Mouse (Mus musculus): Measurements from ENCODE around the gene Spata19. TPM values are rescaled to one million over a fixed set of nuclear protein-coding genes. Genes with fewer than 3 reads are reported as not detected.

The Spata19 gene
- not detected in 2 replicates for polyA plus RNA-seq (2016; fragmentation: Nextera tagmentation; extraction: Ambion mirVana)

GRCm38 (mm10) chr9:27396500-27396899, at the start of gene Spata19:
TSS of gene Spata19 (plus strand) at chr9:27396800.
- no peaks in the 10 kb centered on the region for H3K36me3 ChIP-seq
- H3K4me3 ChIP-seq, result no peak within 1 kb of the TSS
- H3K9ac ChIP-seq, result no peak within 1 kb of the TSS
- 71% methylated on average over 3 of the region's 3 CpGs for WGBS
- H3K4me2 ChIP-seq (replicated peaks), result no peak within 1 kb of the TSS
- no peaks in the 10 kb centered on the region for H3K4me1 ChIP-seq
- H3K27ac ChIP-seq, result no peak within 1 kb of the TSS
- no peak for ATAC-seq (ENCODE audit: low FRiP score, low read depth)
- H3K27me3 ChIP-seq (replicated peaks), result no peaks in the 10 kb centered on the region
- H3K9me3 ChIP-seq, result no peaks in the 10 kb centered on the region

DNA sequence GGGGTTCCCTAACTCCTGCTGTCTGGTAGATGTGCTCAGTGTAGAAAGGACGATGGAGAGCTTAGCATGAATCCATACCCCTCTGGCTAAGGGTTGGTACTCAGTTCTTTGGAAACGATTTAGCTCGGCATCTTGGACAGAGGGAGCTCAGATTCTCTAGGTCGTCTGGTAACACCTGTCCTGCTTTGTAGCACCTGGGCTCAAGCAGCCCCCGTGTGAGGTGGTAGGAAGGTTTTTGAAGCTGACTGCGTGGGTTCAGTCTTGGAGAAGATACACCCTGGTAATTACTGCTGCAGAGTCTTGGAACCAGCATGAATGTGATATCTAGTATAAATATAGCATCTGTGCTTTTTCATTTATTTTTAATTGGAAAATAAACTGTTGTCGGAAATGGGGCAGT, 43.5 kb upstream of the Spata19 start:
- H3K4me3 ChIP-seq, result no peak overlapping the region
- no peaks in the 10 kb centered on the region for H3K9me3 ChIP-seq
- no peak overlapping the region for H3K27ac ChIP-seq
- H3K9ac ChIP-seq, result no peak overlapping the region
- no peak for ATAC-seq (ENCODE audit: low FRiP score, low read depth)
- no peaks in the 10 kb centered on the region for H3K4me1 ChIP-seq
- no peaks in the 10 kb centered on the region for H3K36me3 ChIP-seq
- H3K27me3 ChIP-seq (replicated peaks), result no peaks in the 10 kb centered on the region
- WGBS, result 87% methylated on average over 7 of the region's 7 CpGs
- no peak overlapping the region for H3K4me2 ChIP-seq (replicated peaks)

DNA sequence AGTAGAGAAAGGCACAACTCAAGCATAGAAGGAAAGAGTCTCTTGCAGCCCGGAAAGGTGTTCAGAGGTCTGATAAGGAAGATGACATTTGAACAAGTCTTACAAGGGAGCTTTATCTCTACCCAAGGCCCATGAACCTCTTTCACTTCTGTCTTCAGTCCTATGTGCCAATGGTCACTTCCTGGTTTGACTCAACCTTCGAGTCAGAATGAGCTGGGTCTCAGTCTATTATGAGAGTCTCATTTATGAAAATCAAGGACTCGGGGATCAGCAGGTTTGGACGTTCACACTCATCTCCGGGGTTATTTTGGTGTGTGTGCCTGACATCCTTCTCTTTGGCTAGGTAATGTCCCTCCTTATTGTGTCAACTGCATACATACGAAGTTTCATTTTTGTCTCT, 38.7 kb upstream of the Spata19 start:
- H3K4me1 ChIP-seq, result no peaks in the 10 kb centered on the region
- no peak overlapping the region for H3K4me3 ChIP-seq
- 92% methylated on average over 6 of the region's 6 CpGs for WGBS
- no peak overlapping the region for H3K27ac ChIP-seq
- H3K36me3 ChIP-seq, result no peaks in the 10 kb centered on the region
- H3K9ac ChIP-seq, result no peak overlapping the region
- ATAC-seq (ENCODE audit: low FRiP score, low read depth), result no peak
- no peaks in the 10 kb centered on the region for H3K9me3 ChIP-seq
- no peak overlapping the region for H3K4me2 ChIP-seq (replicated peaks)
- H3K27me3 ChIP-seq (replicated peaks), result no peaks in the 10 kb centered on the region

DNA sequence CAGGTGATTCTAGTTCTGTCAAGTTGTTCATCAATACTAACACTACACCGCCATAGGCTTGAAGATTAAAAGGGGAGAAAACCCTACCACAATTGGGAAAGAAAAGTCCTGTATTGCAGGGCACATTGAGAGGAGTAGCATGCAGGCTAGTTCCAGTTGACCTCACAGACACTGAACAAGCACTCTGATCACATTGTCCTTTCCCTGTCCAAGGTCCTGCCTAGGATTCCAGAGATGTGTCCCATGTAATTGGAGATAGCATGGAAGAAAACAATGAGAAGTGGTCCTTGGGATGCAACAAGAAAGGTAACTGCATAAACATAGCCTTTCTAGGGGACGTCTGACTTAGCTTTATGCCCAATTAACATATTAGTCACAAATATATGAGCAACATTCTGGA, 29.4 kb upstream of the Spata19 start:
- Histone ChIP-seq H3K4me3 (no peak overlapping the region), H3K27me3 (replicated peaks) (no peaks in the 10 kb centered on the region), H3K4me1 (no peaks in the 10 kb centered on the region), H3K9ac (no peak overlapping the region), H3K4me2 (replicated peaks) (no peak overlapping the region), H3K27ac (no peak overlapping the region), H3K36me3 (no peaks in the 10 kb centered on the region), H3K9me3 (no peaks in the 10 kb centered on the region)
- ATAC-seq (ENCODE audit: low FRiP score, low read depth), result no peak
- 76% methylated on average over 2 of the region's 2 CpGs for WGBS

- H3K4me2 ChIP-seq (replicated peaks), result no peak overlapping the region
- no peaks in the 10 kb centered on the region for H3K36me3 ChIP-seq
- no peak overlapping the region for H3K27ac ChIP-seq
- H3K4me3 ChIP-seq, result no peak overlapping the region
- no peak overlapping the region for H3K9ac ChIP-seq
- H3K4me1 ChIP-seq, result no peaks in the 10 kb centered on the region
- ATAC-seq (ENCODE audit: low FRiP score, low read depth), result no peak
- WGBS, result 75% methylated on average over 2 of the region's 2 CpGs
- no peaks in the 10 kb centered on the region for H3K27me3 ChIP-seq (replicated peaks)
- H3K9me3 ChIP-seq, result no peaks in the 10 kb centered on the region
Observed at GRCm38 (mm10) chr9:27369108-27369507, 27.5 kb upstream of the Spata19 start.

GRCm38 (mm10) chr9:27375746-27376145, 20.9 kb upstream of the Spata19 start:
- 79% methylated on average over 1 of the region's 1 CpGs for WGBS
- H3K4me1 ChIP-seq, result no peaks in the 10 kb centered on the region
- H3K27me3 ChIP-seq (replicated peaks), result no peaks in the 10 kb centered on the region
- ATAC-seq (ENCODE audit: low FRiP score, low read depth), result no peak
- no peak overlapping the region for H3K4me3 ChIP-seq
- no peak overlapping the region for H3K9ac ChIP-seq
- H3K27ac ChIP-seq, result no peak overlapping the region
- no peaks in the 10 kb centered on the region for H3K9me3 ChIP-seq
- H3K4me2 ChIP-seq (replicated peaks), result no peak overlapping the region
- no peaks in the 10 kb centered on the region for H3K36me3 ChIP-seq

GRCm38 (mm10) chr9:27386951-27387350, 9.6 kb upstream of the Spata19 start:
- WGBS, result 83% methylated on average over 3 of the region's 3 CpGs
- no peak for ATAC-seq (ENCODE audit: low FRiP score, low read depth)
- no peaks in the 10 kb centered on the region for H3K9me3 ChIP-seq
- no peak overlapping the region for H3K9ac ChIP-seq
- H3K36me3 ChIP-seq, result no peaks in the 10 kb centered on the region
- H3K27me3 ChIP-seq (replicated peaks), result no peaks in the 10 kb centered on the region
- H3K4me2 ChIP-seq (replicated peaks), result no peak overlapping the region
- no peak overlapping the region for H3K27ac ChIP-seq
- H3K4me1 ChIP-seq, result no peaks in the 10 kb centered on the region
- no peak overlapping the region for H3K4me3 ChIP-seq

GRCm38 (mm10) chr9:27401169-27401568, 4.6 kb downstream of the Spata19 start:
- H3K4me2 ChIP-seq (replicated peaks), result no peak overlapping the region
- H3K4me1 ChIP-seq, result no peaks in the 10 kb centered on the region
- ATAC-seq (ENCODE audit: low FRiP score, low read depth), result no peak
- no peaks in the 10 kb centered on the region for H3K36me3 ChIP-seq
- no peaks in the 10 kb centered on the region for H3K27me3 ChIP-seq (replicated peaks)
- H3K4me3 ChIP-seq, result no peak overlapping the region
- H3K9me3 ChIP-seq, result no peaks in the 10 kb centered on the region
- no peak overlapping the region for H3K9ac ChIP-seq
- 84% methylated on average over 4 of the region's 4 CpGs for WGBS
- no peak overlapping the region for H3K27ac ChIP-seq

GRCm38 (mm10) chr9:27409733-27410132, 13.1 kb downstream of the Spata19 start:
- ATAC-seq (ENCODE audit: low FRiP score, low read depth), result peak; percentile 31; the same call in 1 of the 2 replicates

GRCm38 (mm10) chr9:27414058-27414460, 17.5 kb downstream of the Spata19 start:
- no peak overlapping the region for H3K4me3 ChIP-seq
- 2% methylated on average over 11 of the region's 11 CpGs for WGBS
- no peaks in the 10 kb centered on the region for H3K9me3 ChIP-seq
- no peak overlapping the region for H3K9ac ChIP-seq
- ATAC-seq (ENCODE audit: low FRiP score, low read depth), result peak; percentile 75
- no peak overlapping the region for H3K27ac ChIP-seq
- H3K4me1 ChIP-seq, result 0 out of 2 replicates have a peak, but pooled peaks cover 6% of the 10 kb centered on the region
- H3K27me3 ChIP-seq (replicated peaks), result peaks cover 7% of the 10 kb centered on the region; the same call in 1 of the 2 replicates
- H3K4me2 ChIP-seq (replicated peaks), result peak overlapping the region; percentile 52
- H3K36me3 ChIP-seq, result no peaks in the 10 kb centered on the region

More at GRCm38 (mm10) chr9:27409733-27410132, 13.1 kb downstream of the Spata19 start:
- no peak overlapping the region for H3K4me2 ChIP-seq (replicated peaks)
- no peak overlapping the region for H3K27ac ChIP-seq
- no peaks in the 10 kb centered on the region for H3K9me3 ChIP-seq
- H3K9ac ChIP-seq, result no peak overlapping the region
- 0 out of 2 replicates have a peak, but pooled peaks cover 6% of the 10 kb centered on the region for H3K4me1 ChIP-seq
- H3K4me3 ChIP-seq, result no peak overlapping the region
- H3K36me3 ChIP-seq, result no peaks in the 10 kb centered on the region
- peaks cover 4% of the 10 kb centered on the region; the same call in 1 of the 2 replicates for H3K27me3 ChIP-seq (replicated peaks)

GRCm38 (mm10) chr9:27424511-27424910, 27.9 kb downstream of the Spata19 start:
- Histone ChIP-seq H3K4me2 (replicated peaks) (no peak overlapping the region), H3K4me3 (no peak overlapping the region), H3K9ac (no peak overlapping the region), H3K27me3 (replicated peaks) (peaks cover 3% of the 10 kb centered on the region; the same call in 1 of the 2 replicates), H3K27ac (no peak overlapping the region), H3K4me1 (no peaks in the 10 kb centered on the region), H3K9me3 (no peaks in the 10 kb centered on the region), H3K36me3 (no peaks in the 10 kb centered on the region)
- 71% methylated on average over 4 of the region's 4 CpGs for WGBS
- ATAC-seq (ENCODE audit: low FRiP score, low read depth), result no peak

DNA sequence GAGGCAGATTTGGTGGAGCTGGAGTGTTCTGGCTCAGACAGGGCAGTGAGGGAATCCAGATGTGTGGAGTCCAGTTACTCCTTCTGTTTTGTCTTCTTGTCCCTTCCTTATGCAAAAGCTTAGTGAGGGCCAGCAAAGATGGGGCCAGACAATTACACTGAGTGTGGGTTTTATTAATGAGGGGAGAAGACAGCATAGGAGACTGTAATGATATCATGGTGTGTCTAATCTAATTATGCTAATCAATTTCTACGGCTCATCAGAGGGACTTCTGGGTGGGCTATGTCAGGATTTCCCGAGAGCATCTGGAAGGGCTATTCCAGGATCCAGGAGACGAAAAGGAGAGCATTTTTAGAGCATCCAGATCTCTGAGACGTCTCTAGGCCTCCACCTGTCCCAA, 32.0 kb downstream of the Spata19 start:
- no peaks in the 10 kb centered on the region for H3K4me1 ChIP-seq
- H3K4me2 ChIP-seq (replicated peaks), result no peak overlapping the region
- no peak overlapping the region for H3K4me3 ChIP-seq
- no peaks in the 10 kb centered on the region for H3K9me3 ChIP-seq
- 0 out of 2 replicates have a peak, but pooled peaks have one; percentile 44 for ATAC-seq (ENCODE audit: low FRiP score, low read depth)
- 33% methylated on average over 4 of the region's 4 CpGs for WGBS
- H3K36me3 ChIP-seq, result no peaks in the 10 kb centered on the region
- peaks cover 8% of the 10 kb centered on the region; the same call in 1 of the 2 replicates for H3K27me3 ChIP-seq (replicated peaks)
- H3K27ac ChIP-seq, result no peak overlapping the region
- no peak overlapping the region for H3K9ac ChIP-seq

GRCm38 (mm10) chr9:27433301-27433700, 36.7 kb downstream of the Spata19 start:
- Histone ChIP-seq H3K36me3 (no peaks in the 10 kb centered on the region), H3K27me3 (replicated peaks) (peaks cover 8% of the 10 kb centered on the region; the same call in 1 of the 2 replicates), H3K4me1 (no peaks in the 10 kb centered on the region), H3K27ac (no peak overlapping the region), H3K9ac (no peak overlapping the region), H3K4me3 (no peak overlapping the region), H3K9me3 (no peaks in the 10 kb centered on the region), H3K4me2 (replicated peaks) (no peak overlapping the region)
- WGBS, result 84% methylated on average over 7 of the region's 7 CpGs
- ATAC-seq (ENCODE audit: low FRiP score, low read depth), result no peak

Measured in neural tube, embryonic 12.5 days (tissue).